Mouse (Mus musculus) inflammation-experienced regulatory T-cells, adult 6 months (primary cell): ENCODE measurements around the gene Map3k4. TPM values are rescaled to one million over a fixed set of nuclear protein-coding genes. Genes with fewer than 3 reads are reported as not detected.

Source experiments
- ATAC-seq: one replicate; pipeline ENCODE4 v1.8.0; 2017
- polyA plus RNA-seq, 3 experiments: library from polyadenylated mRNA; unstranded; fragments of 100-300 nt; shearing (Covaris generic); gene quantifications; one replicate each; pipeline ENCODE4 v1.2.1; 2017

The Map3k4 gene
- 10 to 100 TPM; 10.6 to 11.7 (median 10.8) TPM for polyA plus RNA-seq

GRCm38 (mm10) chr17:12318663-12319201 is at the start of gene Map3k4:
Gene Map3k4 (minus strand): TSS chr17:12318796.
- peak; percentile 83 for ATAC-seq

GRCm38 (mm10) chr17:12367373-12367930 is 48.9 kb upstream of the Map3k4 start:
- peak; percentile 50 for ATAC-seq

GRCm38 (mm10) chr17:12364426-12364735 is 45.8 kb upstream of the Map3k4 start:
- peak; percentile 67 for ATAC-seq

- ATAC-seq = peak; percentile 79
These were observed 45.2 kb upstream of the Map3k4 start for GRCm38 (mm10) chr17:12363601-12364425.

GRCm38 (mm10) chr17:12359876-12360275 is 41.3 kb upstream of the Map3k4 start:
- ATAC-seq = no peak

GRCm38 (mm10) chr17:12352781-12353180 is 34.2 kb upstream of the Map3k4 start:
- ATAC-seq = no peak

- no peak for ATAC-seq
These were observed 33.0 kb upstream of the Map3k4 start for GRCm38 (mm10) chr17:12351564-12351963.

- no peak for ATAC-seq
These were observed 28.9 kb upstream of the Map3k4 start for GRCm38 (mm10) chr17:12347462-12347861.

- no peak for ATAC-seq
These were observed 25.2 kb upstream of the Map3k4 start for GRCm38 (mm10) chr17:12343702-12344376.

- no peak for ATAC-seq
These were observed 18.6 kb upstream of the Map3k4 start for GRCm38 (mm10) chr17:12337156-12337555.

GRCm38 (mm10) chr17:12336073-12336868 is 17.7 kb upstream of the Map3k4 start:
- ATAC-seq = no peak

- no peak for ATAC-seq
These were observed 16.5 kb upstream of the Map3k4 start for GRCm38 (mm10) chr17:12335115-12335514.

GRCm38 (mm10) chr17:12327847-12328518 is 9.4 kb upstream of the Map3k4 start:
- no peak for ATAC-seq

- no peak for ATAC-seq
These were observed 1.2 kb upstream of the Map3k4 start for GRCm38 (mm10) chr17:12319786-12320185.

- ATAC-seq = peak; percentile 44
These were observed 493 bp downstream of the Map3k4 start for GRCm38 (mm10) chr17:12317954-12318651.

- no peak for ATAC-seq
These were observed 1.0 kb downstream of the Map3k4 start for GRCm38 (mm10) chr17:12317607-12317953.

- ATAC-seq = no peak
These were observed 2.3 kb downstream of the Map3k4 start for GRCm38 (mm10) chr17:12316251-12316650.

- ATAC-seq = no peak
These were observed 6.3 kb downstream of the Map3k4 start for GRCm38 (mm10) chr17:12312248-12312647.

GRCm38 (mm10) chr17:12309493-12309892 is 9.1 kb downstream of the Map3k4 start:
- ATAC-seq = no peak

GRCm38 (mm10) chr17:12309059-12309458 is 9.5 kb downstream of the Map3k4 start:
- ATAC-seq = no peak
